In genomic region chr4:40221004-40221760, GRCm38 (mm10) we compare ENCODE assay signal across 10 mouse cellular contexts. TPM values are rescaled to one million over a fixed set of nuclear protein-coding genes. Genes with fewer than 3 reads are reported as not detected.
DNase-seq lines count a peak whose midpoint lies in the region; ATAC-seq lines count a peak whose summit lies in the region.
"Had no signal": no experiment of that assay in that cellular context is flagged by ENCODE, and none has a peak within 500 bp of the region (broad histone marks: within the 10 kb centered on the region; RNA-seq: fewer than 3 reads in every experiment).

No protein-coding gene starts in this region.

- H3K4me1 ChIP-seq in heart, embryonic 15.5 days (replicated peaks) = peaks cover 2% of the 10 kb centered on the region; the same call in 1 of the 2 replicates
- peaks cover 16% of the 10 kb centered on the region for H3K4me1 ChIP-seq in neural tube, embryonic 13.5 days (replicated peaks)
- no peaks in the 10 kb centered on the region for H3K4me1 ChIP-seq in liver, embryonic 13.5 days (replicated peaks)

- WGBS in heart, embryonic 15.5 days = 38% methylated on average over 14 of the region's 14 CpGs
- 26% methylated on average over 14 of the region's 14 CpGs for WGBS in neural tube, embryonic 13.5 days
- 28% methylated on average over 14 of the region's 14 CpGs for WGBS in liver, embryonic 13.5 days (ENCODE audit: insufficient replicate concordance)

- H3K9ac ChIP-seq in heart, embryonic 15.5 days = no peak overlapping the region
- H3K9ac ChIP-seq in neural tube, embryonic 13.5 days = no peak overlapping the region
- H3K9ac ChIP-seq in liver, embryonic 13.5 days = no peak overlapping the region

- no peak for ATAC-seq in heart, embryonic 15.5 days (replicated peaks; ENCODE audit: insufficient number of reproducible peaks, insufficient read depth, low FRiP score, low read depth)
- ATAC-seq in neural tube, embryonic 13.5 days (ENCODE audit: low read depth) = no peak
- ATAC-seq in liver, embryonic 13.5 days (ENCODE audit: low read depth) = no peak

- H3K9me3 ChIP-seq in heart, embryonic 15.5 days (replicated peaks) = no peaks in the 10 kb centered on the region
- no peaks in the 10 kb centered on the region for H3K9me3 ChIP-seq in neural tube, embryonic 13.5 days
- H3K9me3 ChIP-seq in liver, embryonic 13.5 days (replicated peaks) = no peaks in the 10 kb centered on the region

- no peak overlapping the region for H3K27ac ChIP-seq in heart, embryonic 15.5 days
- H3K27ac ChIP-seq in neural tube, embryonic 13.5 days (replicated peaks) = no peak overlapping the region
- no peak overlapping the region for H3K27ac ChIP-seq in liver, embryonic 13.5 days

- peaks cover 13% of the 10 kb centered on the region; the same call in 1 of the 2 replicates for H3K36me3 ChIP-seq in heart, embryonic 15.5 days
- H3K36me3 ChIP-seq in neural tube, embryonic 13.5 days = no peaks in the 10 kb centered on the region
- no peaks in the 10 kb centered on the region for H3K36me3 ChIP-seq in liver, embryonic 13.5 days

- H3K27me3 ChIP-seq in heart, embryonic 15.5 days = no peaks in the 10 kb centered on the region
- H3K27me3 ChIP-seq in neural tube, embryonic 13.5 days = peaks cover 10% of the 10 kb centered on the region; the same call in 1 of the 2 replicates
- no peaks in the 10 kb centered on the region for H3K27me3 ChIP-seq in liver, embryonic 13.5 days

- no peak overlapping the region for H3K4me3 ChIP-seq in heart, embryonic 15.5 days
- H3K4me3 ChIP-seq in neural tube, embryonic 13.5 days = no peak overlapping the region
- no peak overlapping the region for H3K4me3 ChIP-seq in liver, embryonic 13.5 days (replicated peaks)

- DNase-seq in heart, adult 18-20 months = no peak
- DNase-seq in neural tube, embryonic 10.5 days (ENCODE audit: extremely low spot score, low spot score) = no peak
- DNase-seq in liver, embryonic 13.5 days = no peak
- no peak for DNase-seq in testis, postnatal 10 days (ENCODE audit: low spot score)
- no peak for DNase-seq in ovary, adult 18-20 months (ENCODE audit: low spot score)
- DNase-seq: gastrocnemius, postnatal 10 days; lung, postnatal 14 days; thymus, postnatal 25 days had no signal

- peak overlapping the region; percentile 37 for H3K4me2 ChIP-seq in heart, embryonic 15.5 days
- H3K4me2 ChIP-seq in neural tube, embryonic 13.5 days = peak overlapping the region; percentile 32; the same call in 1 of the 2 replicates
- peak overlapping the region; percentile 26 for H3K4me2 ChIP-seq in liver, embryonic 13.5 days

RNA-seq across cellular contexts. Expression of gene Ddx58, which starts 18.4 kb away (rescaled TPM):
- polyA plus RNA-seq in heart, embryonic 15.5 days (2015; fragmentation: Nextera tagmentation; extraction: Ambion mirVana) = 8.3 and 12.6 TPM in 2 replicates
- total RNA-seq in heart, adult 18-20 months (2021) = 1 to 10 TPM; 7.6 to 8.5 TPM
- 3.8 and 5.0 TPM in 2 replicates for polyA plus RNA-seq in neural tube, embryonic 13.5 days (2015; fragmentation: Nextera tagmentation; extraction: Ambion mirVana)
- polyA plus RNA-seq in liver, embryonic 13.5 days (2015; fragmentation: Nextera tagmentation; extraction: Ambion mirVana) = 2.8 and 3.6 TPM in 2 replicates

RNA-seq across cellular contexts. Expression of gene Smim27, which starts 48.2 kb away (rescaled TPM):
- polyA plus RNA-seq in heart, embryonic 15.5 days (2015; fragmentation: Nextera tagmentation; extraction: Ambion mirVana) = 23.9 and 44.0 TPM in 2 replicates
- 10 to 100 TPM; 38.5 to 43.6 TPM for total RNA-seq in heart, adult 18-20 months (2021)
- polyA plus RNA-seq in neural tube, embryonic 13.5 days (2015; fragmentation: Nextera tagmentation; extraction: Ambion mirVana) = 21.0 and 23.8 TPM in 2 replicates
- 20.3 and 26.5 TPM in 2 replicates for polyA plus RNA-seq in liver, embryonic 13.5 days (2015; fragmentation: Nextera tagmentation; extraction: Ambion mirVana)

RNA-seq across cellular contexts. Expression of gene Topors, which starts 48.5 kb away (rescaled TPM):
- 25.1 and 28.7 TPM in 2 replicates for polyA plus RNA-seq in heart, embryonic 15.5 days (2015; fragmentation: Nextera tagmentation; extraction: Ambion mirVana)
- total RNA-seq in heart, adult 18-20 months (2021) = 10 to 100 TPM in 1 of 2 experiments, 1 to 10 TPM in 1; 9.6 to 10.0 TPM
- polyA plus RNA-seq in neural tube, embryonic 13.5 days (2015; fragmentation: Nextera tagmentation; extraction: Ambion mirVana) = 33.3 and 38.4 TPM in 2 replicates
- 18.3 and 21.4 TPM in 2 replicates for polyA plus RNA-seq in liver, embryonic 13.5 days (2015; fragmentation: Nextera tagmentation; extraction: Ambion mirVana)

RNA-seq across cellular contexts. Expression of gene Ndufb6, which starts 58.0 kb away (rescaled TPM):
- 485 and 594 TPM in 2 replicates for polyA plus RNA-seq in heart, embryonic 15.5 days (2015; fragmentation: Nextera tagmentation; extraction: Ambion mirVana)
- 100 to 1,000 TPM; 498 to 550 TPM for total RNA-seq in heart, adult 18-20 months (2021)
- polyA plus RNA-seq in neural tube, embryonic 13.5 days (2015; fragmentation: Nextera tagmentation; extraction: Ambion mirVana) = 359 and 361 TPM in 2 replicates
- polyA plus RNA-seq in liver, embryonic 13.5 days (2015; fragmentation: Nextera tagmentation; extraction: Ambion mirVana) = 197 and 202 TPM in 2 replicates
